Mouse (Mus musculus) testis, adult 2 months (tissue): ENCODE results near the gene Pdzrn3.

Experiments used
- CTCF ChIP-seq: fragments of 200-500 bp; IDR thresholded peaks from 2 replicates; pipeline ENCODE4 v1.5.1; 2012; ENCODE audit warnings: low read depth, mild to moderate bottlenecking, inconsistent platforms, low read length, moderate library complexity; ENCODE audit not compliant: control insufficient read depth, insufficient read depth, insufficient replicate concordance
- POLR2A ChIP-seq: fragments of 200-500 bp; IDR thresholded peaks from 2 replicates; pipeline ENCODE4 v1.6.1; 2012; ENCODE audit warnings: low read depth, mild to moderate bottlenecking, inconsistent platforms, low read length, moderate library complexity; ENCODE audit not compliant: control insufficient read depth

- TF ChIP-seq POLR2A (no peak), CTCF (no peak)
These were observed 125.6 kb downstream of the Pdzrn3 start for GRCm38 (mm10) chr6:101251916-101252603.
